Mouse (Mus musculus) heart, postnatal 25 days (tissue): ENCODE measurements around the gene Smtnl2. TPM values are rescaled to one million over a fixed set of nuclear protein-coding genes. Genes with fewer than 3 reads are reported as not detected.
"Not testable (repeated sequence)": the region's sequence is repeated elsewhere in the genome, so short reads cannot be mapped to it uniquely, and the experiment has no call there.

Experiments used
- DNase-seq: peaks from one replicate; pipeline ENCODE4 v3.0.0; 2022; ENCODE audit warnings: low spot score
- intact Hi-C: fragments of 180-260 bp; cut with DNase I; formaldehyde crosslinking; loops from one replicate; pipeline ENCODE4 v1.15.1; 2025
- total RNA-seq, 2 experiments: library from RNA; stranded (reverse); gene quantifications; 2 replicates each; pipeline ENCODE4 v1.2.3; 2021

The Smtnl2 gene
- total RNA-seq, 2 experiments from 2014 or later: 19.0 to 21.6 TPM

- no peak for DNase-seq
- intact Hi-C loops: no loop called here
These were observed 43.4 kb downstream of the Smtnl2 start for GRCm38 (mm10) chr11:72367934-72368674.

DNA sequence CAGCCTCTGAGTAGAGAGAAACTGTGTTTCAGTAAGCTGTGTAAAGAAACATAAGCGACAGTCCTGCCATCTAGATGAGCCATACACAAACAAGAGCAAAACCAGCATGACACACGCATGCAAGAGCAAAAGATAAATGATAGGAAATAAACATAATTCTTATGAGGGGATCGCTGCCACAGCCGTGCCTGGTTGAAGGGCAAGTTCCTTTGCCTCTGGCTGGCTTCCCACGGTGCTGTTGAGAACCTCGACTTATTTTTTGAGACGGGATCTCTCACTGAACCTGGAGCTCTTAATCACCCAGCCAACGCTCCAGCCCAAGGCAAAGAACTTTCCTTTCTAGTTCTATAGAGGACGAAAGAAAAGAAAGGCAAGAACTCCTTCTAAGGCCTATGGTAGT, 45.4 kb downstream of the Smtnl2 start:
- no peak for DNase-seq
- intact Hi-C loops: no loop called here

- DNase-seq: no peak
- intact Hi-C loops: no loop called here
These were observed 47.0 kb downstream of the Smtnl2 start for GRCm38 (mm10) chr11:72364526-72364925.

- no peak for DNase-seq
- intact Hi-C loops: no loop called here
These were observed 47.8 kb downstream of the Smtnl2 start for GRCm38 (mm10) chr11:72363523-72364240.

GRCm38 (mm10) chr11:72362347-72362741, 49.2 kb downstream of the Smtnl2 start, which contains the start of gene Tekt1:
TSS of gene Tekt1 (minus strand) at chr11:72362442.
- intact Hi-C loops: no loop called here
- no peak for DNase-seq

- DNase-seq: no peak
- intact Hi-C loops: no loop called here
These were observed 49.8 kb downstream of the Smtnl2 start for GRCm38 (mm10) chr11:72361385-72362346.

DNA sequence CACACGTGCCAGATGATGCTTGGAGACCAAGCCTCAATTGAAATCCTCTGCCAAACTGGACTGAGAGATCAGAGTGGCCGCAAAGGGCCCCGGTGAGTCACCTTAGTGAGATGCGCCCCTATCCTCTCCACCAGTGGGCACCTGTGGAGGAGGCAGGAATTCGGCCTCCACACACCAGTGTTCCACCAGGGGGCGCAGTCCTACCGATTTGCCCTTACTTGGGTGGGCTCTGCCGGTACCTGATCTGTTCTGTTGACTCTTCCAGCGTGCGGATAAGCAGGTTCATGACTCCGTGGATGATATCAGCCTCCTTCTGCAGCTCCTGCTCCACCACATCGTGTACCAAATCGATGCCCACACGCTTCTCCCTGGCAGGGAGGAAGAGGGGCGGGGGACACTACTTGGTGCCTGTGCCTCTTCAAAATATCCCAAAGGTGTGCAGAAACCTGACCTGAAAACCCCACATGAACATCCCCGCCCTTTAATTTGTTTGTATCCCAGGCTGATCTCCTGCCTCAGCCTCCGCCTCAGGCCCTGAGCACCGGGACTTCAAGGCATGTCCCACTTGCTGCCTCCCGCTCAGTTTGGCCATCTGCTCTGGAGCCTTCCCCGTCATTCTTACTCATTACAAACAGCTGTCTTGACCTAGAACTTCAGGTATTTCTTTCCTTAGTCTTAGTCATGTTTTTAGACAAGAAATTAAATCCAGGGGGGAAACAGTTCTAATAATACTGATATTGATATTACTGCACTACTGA, 56.4 kb downstream of the Smtnl2 start:
- peak; percentile 34 for DNase-seq
- intact Hi-C loops: loop anchor here (1.0 to 10.0 kb wide), 3 partner anchors 73 to 370 kb away; no protein-coding TSS in a partner anchor

GRCm38 (mm10) chr11:72353186-72353585, 58.3 kb downstream of the Smtnl2 start:
- intact Hi-C loops: loop anchor here (10.0 kb wide), 1 partner anchor 372 kb away; no protein-coding TSS in a partner anchor

GRCm38 (mm10) chr11:72352272-72352671, 59.2 kb downstream of the Smtnl2 start:
- DNase-seq: no peak
- intact Hi-C loops: loop anchor here (10.0 kb wide), 1 partner anchor 373 kb away; no protein-coding TSS in a partner anchor

More at GRCm38 (mm10) chr11:72353186-72353585, 58.3 kb downstream of the Smtnl2 start:
- DNase-seq: no peak

GRCm38 (mm10) chr11:72349652-72350051, 61.9 kb downstream of the Smtnl2 start:
- DNase-seq: no peak
- intact Hi-C loops: loop anchor here (10.0 kb wide), 1 partner anchor 375 kb away; no protein-coding TSS in a partner anchor

- no peak for DNase-seq
- intact Hi-C loops: no loop called here
These were observed 62.5 kb downstream of the Smtnl2 start for GRCm38 (mm10) chr11:72349016-72349415.

- intact Hi-C loops: no loop called here
- DNase-seq: no peak
These were observed 63.0 kb downstream of the Smtnl2 start for GRCm38 (mm10) chr11:72348563-72348962.

DNA sequence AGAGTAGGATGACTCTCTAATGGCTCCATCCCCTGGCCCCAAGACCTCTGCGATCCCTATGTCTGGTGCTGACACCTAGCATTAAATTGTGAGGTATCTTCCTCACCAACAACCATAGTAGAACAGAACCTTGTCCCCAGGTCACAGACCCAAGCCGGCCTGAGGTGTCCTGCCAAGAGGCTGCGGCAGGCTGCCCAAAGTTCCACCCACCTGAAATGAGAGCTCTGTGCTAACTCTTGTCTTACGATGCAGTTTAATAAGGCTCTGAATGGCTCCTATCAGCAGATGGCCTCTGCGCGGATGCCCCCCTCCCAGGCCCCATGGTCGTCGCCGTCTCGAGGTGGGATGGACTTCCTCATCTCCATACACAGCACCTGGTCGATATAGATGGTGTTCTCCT, 67.0 kb downstream of the Smtnl2 start:
- intact Hi-C loops: loop anchor here (5.0 kb wide), 1 partner anchor 117 kb away; no protein-coding TSS in a partner anchor
- DNase-seq: no peak

DNA sequence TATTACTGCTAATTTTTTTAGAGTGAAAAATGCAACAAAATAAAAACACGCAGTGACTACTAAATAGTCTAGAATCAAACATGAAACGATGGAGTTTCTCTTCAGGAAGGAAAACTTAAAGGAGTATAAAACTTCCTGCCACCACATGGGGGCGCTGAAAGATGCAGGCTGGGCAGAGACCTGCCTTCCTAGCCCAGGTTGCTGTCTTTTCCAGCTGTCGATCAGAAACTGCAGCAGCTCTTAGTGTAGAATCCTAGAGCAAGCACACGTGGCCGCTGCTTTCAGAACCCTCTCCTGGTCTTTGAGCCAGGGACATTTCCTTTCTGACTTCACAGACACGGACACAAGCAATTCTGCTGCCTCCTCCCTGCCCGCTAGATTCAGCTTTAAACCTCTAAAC, 67.6 kb downstream of the Smtnl2 start:
- intact Hi-C loops: loop anchor here (2.0 to 5.0 kb wide), 2 partner anchors 117 to 221 kb away; no protein-coding TSS in a partner anchor
- no peak for DNase-seq

DNA sequence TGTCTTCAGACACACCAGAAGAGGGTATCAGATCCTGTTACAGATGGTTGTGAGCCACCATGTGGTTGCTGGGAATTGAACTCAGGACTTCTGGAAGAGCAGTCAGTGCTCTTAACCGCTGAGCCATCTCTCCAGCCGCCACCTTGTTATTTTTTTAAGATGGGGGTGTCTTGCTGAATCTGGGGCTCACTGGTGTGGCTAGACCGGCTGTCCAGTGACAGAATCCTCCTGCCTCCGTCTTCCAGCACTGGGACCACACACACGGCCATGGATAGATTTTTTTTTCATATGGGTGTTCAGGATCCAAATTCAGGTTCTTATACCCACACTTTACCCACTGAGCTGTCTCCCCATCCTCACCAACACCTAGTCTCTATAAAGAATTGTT, 68.3 kb downstream of the Smtnl2 start:
- not testable (repeated sequence) for DNase-seq
- intact Hi-C loops: loop anchor here (2.0 to 5.0 kb wide), 2 partner anchors 116 to 222 kb away; no protein-coding TSS in a partner anchor

GRCm38 (mm10) chr11:72342549-72343237, 68.8 kb downstream of the Smtnl2 start:
- intact Hi-C loops: loop anchor here (2.0 to 5.0 kb wide), 2 partner anchors 115 to 222 kb away; no protein-coding TSS in a partner anchor

DNA sequence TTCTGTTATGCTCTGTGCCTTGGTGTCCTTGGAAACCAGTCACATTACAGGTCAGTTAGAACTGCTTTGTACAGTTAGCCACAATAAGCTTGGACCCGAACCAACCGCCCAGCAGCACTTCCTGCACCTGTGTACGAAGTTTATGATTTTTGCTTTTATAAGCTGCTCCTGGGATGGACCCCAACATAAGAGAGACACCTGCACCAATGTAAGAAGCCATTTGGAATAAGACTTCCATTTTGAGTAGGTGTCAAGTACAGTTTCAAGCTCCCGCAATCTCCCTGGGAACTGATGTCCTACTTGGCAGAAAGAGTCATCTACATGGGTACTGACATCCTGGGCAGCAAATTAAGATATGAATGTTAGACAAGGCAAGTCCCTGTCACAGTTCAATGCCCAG, 71.8 kb downstream of the Smtnl2 start:
- intact Hi-C loops: loop anchor here (5.0 kb wide), 1 partner anchor 112 kb away; no protein-coding TSS in a partner anchor
- DNase-seq: no peak

More at GRCm38 (mm10) chr11:72342549-72343237, 68.8 kb downstream of the Smtnl2 start:
- DNase-seq: no peak
